Mouse (Mus musculus): ENCODE results near the gene Ripor2. TPM values are rescaled to one million over a fixed set of nuclear protein-coding genes. Genes with fewer than 3 reads are reported as not detected.
"Not testable (repeated sequence)": the region's sequence is repeated elsewhere in the genome, so short reads cannot be mapped to it uniquely, and the experiment has no call there.

Ripor2 gene
- polyA plus RNA-seq, 1 experiment from 2014 or later = 0.72 TPM

- H3K9ac ChIP-seq (ENCODE audit: low read length) = no peak overlapping the region
- H3K36me3 ChIP-seq (ENCODE audit: control insufficient read depth, insufficient read depth, low read length) = peaks cover 2% of the 10 kb centered on the region; the same call in 1 of the 2 replicates
- 47% methylated on average over 4 of the region's 4 CpGs for WGBS
- no peak for ATAC-seq (ENCODE audit: insufficient number of reproducible peaks, low FRiP score, low TSS enrichment, low read depth)
- no peaks in the 10 kb centered on the region for H3K9me3 ChIP-seq (ENCODE audit: control insufficient read depth, low read length)
- DNase-seq (ENCODE audit: low spot score) = no peak
- H3K4me2 ChIP-seq (ENCODE audit: low read depth, severe bottlenecking) = peak overlapping the region; percentile 65
- H3K4me1 ChIP-seq (ENCODE audit: control insufficient read depth, insufficient read depth, low read length) = peaks cover 5% of the 10 kb centered on the region; the same call in 1 of the 2 replicates
- H3K4me3 ChIP-seq (ENCODE audit: low read depth, low read length) = peak overlapping the region; percentile 91
- no peak overlapping the region for H3K27ac ChIP-seq (replicated peaks; ENCODE audit: low read depth, low read length)
- no peaks in the 10 kb centered on the region for H3K27me3 ChIP-seq (ENCODE audit: control insufficient read depth, insufficient read depth, low read length)
Measured at GRCm38 (mm10) chr13:24762254-24762653, 180.3 kb downstream of the Ripor2 start.

- H3K9me3 ChIP-seq (ENCODE audit: control insufficient read depth, low read length); H3K4me3 ChIP-seq (ENCODE audit: low read depth, low read length); DNase-seq (ENCODE audit: low spot score); ATAC-seq (ENCODE audit: insufficient number of reproducible peaks, low FRiP score, low TSS enrichment, low read depth); H3K4me2 ChIP-seq (ENCODE audit: low read depth, severe bottlenecking); H3K9ac ChIP-seq (ENCODE audit: low read length); H3K27me3 ChIP-seq (ENCODE audit: control insufficient read depth, insufficient read depth, low read length); H3K27ac ChIP-seq (replicated peaks; ENCODE audit: low read depth, low read length); H3K36me3 ChIP-seq (ENCODE audit: control insufficient read depth, insufficient read depth, low read length); H3K4me1 ChIP-seq (ENCODE audit: control insufficient read depth, insufficient read depth, low read length): not testable (repeated sequence)
- WGBS = 79% methylated on average over 4 of the region's 4 CpGs
Measured at GRCm38 (mm10) chr13:24767809-24768208, 185.8 kb downstream of the Ripor2 start.

GRCm38 (mm10) chr13:24771482-24771881 is 189.5 kb downstream of the Ripor2 start:
- H3K9ac ChIP-seq (ENCODE audit: low read length); H3K36me3 ChIP-seq (ENCODE audit: control insufficient read depth, insufficient read depth, low read length); H3K27ac ChIP-seq (replicated peaks; ENCODE audit: low read depth, low read length); H3K4me1 ChIP-seq (ENCODE audit: control insufficient read depth, insufficient read depth, low read length); H3K4me3 ChIP-seq (ENCODE audit: low read depth, low read length); H3K9me3 ChIP-seq (ENCODE audit: control insufficient read depth, low read length); H3K4me2 ChIP-seq (ENCODE audit: low read depth, severe bottlenecking); H3K27me3 ChIP-seq (ENCODE audit: control insufficient read depth, insufficient read depth, low read length); DNase-seq (ENCODE audit: low spot score); ATAC-seq (ENCODE audit: insufficient number of reproducible peaks, low FRiP score, low TSS enrichment, low read depth): not testable (repeated sequence)
- 91% methylated on average over 10 of the region's 10 CpGs for WGBS

GRCm38 (mm10) chr13:24776146-24776844 is 194.3 kb downstream of the Ripor2 start:
- no peaks in the 10 kb centered on the region for H3K9me3 ChIP-seq (ENCODE audit: control insufficient read depth, low read length)
- DNase-seq (ENCODE audit: low spot score) = peak; percentile 58
- H3K4me2 ChIP-seq (ENCODE audit: low read depth, severe bottlenecking) = no peak overlapping the region
- ATAC-seq (ENCODE audit: insufficient number of reproducible peaks, low FRiP score, low TSS enrichment, low read depth) = no peak
- no peaks in the 10 kb centered on the region for H3K27me3 ChIP-seq (ENCODE audit: control insufficient read depth, insufficient read depth, low read length)
- H3K4me1 ChIP-seq (ENCODE audit: control insufficient read depth, insufficient read depth, low read length) = no peaks in the 10 kb centered on the region
- no peak overlapping the region for H3K4me3 ChIP-seq (ENCODE audit: low read depth, low read length)
- WGBS = 61% methylated on average over 6 of the region's 7 CpGs
- H3K9ac ChIP-seq (ENCODE audit: low read length) = no peak overlapping the region
- no peak overlapping the region for H3K27ac ChIP-seq (replicated peaks; ENCODE audit: low read depth, low read length)
- no peaks in the 10 kb centered on the region for H3K36me3 ChIP-seq (ENCODE audit: control insufficient read depth, insufficient read depth, low read length)

- Histone ChIP-seq H3K4me3 (ENCODE audit: low read depth, low read length) (no peak overlapping the region), H3K27me3 (ENCODE audit: control insufficient read depth, insufficient read depth, low read length) (no peaks in the 10 kb centered on the region), H3K4me1 (ENCODE audit: control insufficient read depth, insufficient read depth, low read length) (no peaks in the 10 kb centered on the region), H3K27ac (replicated peaks; ENCODE audit: low read depth, low read length) (no peak overlapping the region), H3K9ac (ENCODE audit: low read length) (no peak overlapping the region), H3K9me3 (ENCODE audit: control insufficient read depth, low read length) (no peaks in the 10 kb centered on the region), H3K4me2 (ENCODE audit: low read depth, severe bottlenecking) (no peak overlapping the region), H3K36me3 (ENCODE audit: control insufficient read depth, insufficient read depth, low read length) (no peaks in the 10 kb centered on the region)
- 81% methylated on average over 2 of the region's 2 CpGs for WGBS
- DNase-seq (ENCODE audit: low spot score) = no peak
- ATAC-seq (ENCODE audit: insufficient number of reproducible peaks, low FRiP score, low TSS enrichment, low read depth) = no peak
Measured at GRCm38 (mm10) chr13:24778026-24778425, 196.0 kb downstream of the Ripor2 start.

- DNase-seq (ENCODE audit: low spot score) = no peak
- no peak overlapping the region for H3K4me2 ChIP-seq (ENCODE audit: low read depth, severe bottlenecking)
- H3K9ac ChIP-seq (ENCODE audit: low read length) = no peak overlapping the region
- H3K4me3 ChIP-seq (ENCODE audit: low read depth, low read length) = no peak overlapping the region
- ATAC-seq (ENCODE audit: insufficient number of reproducible peaks, low FRiP score, low TSS enrichment, low read depth) = no peak
- WGBS = 88% methylated on average over 8 of the region's 8 CpGs
- H3K27ac ChIP-seq (replicated peaks; ENCODE audit: low read depth, low read length) = no peak overlapping the region
- no peaks in the 10 kb centered on the region for H3K36me3 ChIP-seq (ENCODE audit: control insufficient read depth, insufficient read depth, low read length)
- no peaks in the 10 kb centered on the region for H3K4me1 ChIP-seq (ENCODE audit: control insufficient read depth, insufficient read depth, low read length)
- no peaks in the 10 kb centered on the region for H3K9me3 ChIP-seq (ENCODE audit: control insufficient read depth, low read length)
- H3K27me3 ChIP-seq (ENCODE audit: control insufficient read depth, insufficient read depth, low read length) = no peaks in the 10 kb centered on the region
Measured at GRCm38 (mm10) chr13:24778706-24779380, 196.9 kb downstream of the Ripor2 start.

- no peak for DNase-seq (ENCODE audit: low spot score)
- 73% methylated on average over 5 of the region's 5 CpGs for WGBS
Measured at GRCm38 (mm10) chr13:24781916-24782315, 199.9 kb downstream of the Ripor2 start.

More at GRCm38 (mm10) chr13:24781916-24782315, 199.9 kb downstream of the Ripor2 start:
- H3K4me3 ChIP-seq (ENCODE audit: low read depth, low read length) = no peak overlapping the region
- no peak for ATAC-seq (ENCODE audit: insufficient number of reproducible peaks, low FRiP score, low TSS enrichment, low read depth)
- H3K27ac ChIP-seq (replicated peaks; ENCODE audit: low read depth, low read length) = no peak overlapping the region
- no peaks in the 10 kb centered on the region for H3K4me1 ChIP-seq (ENCODE audit: control insufficient read depth, insufficient read depth, low read length)
- H3K27me3 ChIP-seq (ENCODE audit: control insufficient read depth, insufficient read depth, low read length) = no peaks in the 10 kb centered on the region
- H3K9ac ChIP-seq (ENCODE audit: low read length) = no peak overlapping the region
- H3K4me2 ChIP-seq (ENCODE audit: low read depth, severe bottlenecking) = no peak overlapping the region
- no peaks in the 10 kb centered on the region for H3K9me3 ChIP-seq (ENCODE audit: control insufficient read depth, low read length)
- H3K36me3 ChIP-seq (ENCODE audit: control insufficient read depth, insufficient read depth, low read length) = no peaks in the 10 kb centered on the region

Measured in limb, embryonic 11.5 days (tissue).